Mouse (Mus musculus): Measurements from ENCODE around the gene Igf1. TPM values are rescaled to one million over a fixed set of nuclear protein-coding genes. Genes with fewer than 3 reads are reported as not detected.
A peak's percentile ranks its signal among the peaks of the same experiment; 100 is the strongest.

Gene Igf1
- total and polyA plus RNA-seq, 2 experiments from 2014 or later = 10.0 to 23.4 TPM

- 61% methylated on average over 10 of the region's 10 CpGs for WGBS
- ATAC-seq (ENCODE audit: insufficient read depth, low read depth) (no peak), DNase-seq (ENCODE audit: low spot score) (no peak)
- H3K4me1 ChIP-seq (ENCODE audit: control insufficient read depth, insufficient read depth) = no peaks in the 10 kb centered on the region
- no peak overlapping the region for H3K4me3 ChIP-seq (ENCODE audit: low read depth, low read length)
- H3K9me3 ChIP-seq (replicated peaks; ENCODE audit: control insufficient read depth, low read length) = no peaks in the 10 kb centered on the region
- TF ChIP-seq EP300 (IDR thresholded peaks at IDR 0.05; ENCODE audit: low read depth) (no peak), CTCF (IDR thresholded peaks at IDR 0.05; ENCODE audit: low read depth) (no peak)
- no peak overlapping the region for H3K9ac ChIP-seq (replicated peaks; ENCODE audit: low read depth, low read length)
- no peak overlapping the region for H3K27ac ChIP-seq (ENCODE audit: low read depth)
- no peak overlapping the region for H3K4me2 ChIP-seq (ENCODE audit: low read depth, low read length)
- H3K27me3 ChIP-seq (ENCODE audit: control insufficient read depth, insufficient read depth, low read length) = no peaks in the 10 kb centered on the region
- 0 out of 2 replicates have a peak, but pooled peaks cover 5% of the 10 kb centered on the region for H3K36me3 ChIP-seq (replicated peaks; ENCODE audit: control insufficient read depth, insufficient read depth, low read length)
These were observed 56.9 kb downstream of the Igf1 start for GRCm38 (mm10) chr10:87914932-87915331.

- TF ChIP-seq CTCF (IDR thresholded peaks at IDR 0.05; ENCODE audit: low read depth) (no peak), EP300 (IDR thresholded peaks at IDR 0.05; ENCODE audit: low read depth) (no peak)
- Histone ChIP-seq H3K36me3 (replicated peaks; ENCODE audit: control insufficient read depth, insufficient read depth, low read length) (0 out of 2 replicates have a peak, but pooled peaks cover 5% of the 10 kb centered on the region), H3K27me3 (ENCODE audit: control insufficient read depth, insufficient read depth, low read length) (no peaks in the 10 kb centered on the region), H3K27ac (ENCODE audit: low read depth) (no peak overlapping the region), H3K9me3 (replicated peaks; ENCODE audit: control insufficient read depth, low read length) (no peaks in the 10 kb centered on the region), H3K4me3 (ENCODE audit: low read depth, low read length) (no peak overlapping the region), H3K9ac (replicated peaks; ENCODE audit: low read depth, low read length) (no peak overlapping the region), H3K4me2 (ENCODE audit: low read depth, low read length) (no peak overlapping the region), H3K4me1 (ENCODE audit: control insufficient read depth, insufficient read depth) (no peaks in the 10 kb centered on the region)
- ATAC-seq (ENCODE audit: insufficient read depth, low read depth) = no peak
- 87% methylated on average over 3 of the region's 3 CpGs for WGBS
- no peak for DNase-seq (ENCODE audit: low spot score)
These were observed 57.7 kb downstream of the Igf1 start for GRCm38 (mm10) chr10:87915782-87916181.

GRCm38 (mm10) chr10:87922263-87922662, 64.2 kb downstream of the Igf1 start:
- TF ChIP-seq EP300 (IDR thresholded peaks at IDR 0.05; ENCODE audit: low read depth) = no peak
- H3K27ac ChIP-seq (ENCODE audit: low read depth) = no peak overlapping the region
- H3K4me2 ChIP-seq (ENCODE audit: low read depth, low read length) = no peak overlapping the region
- ATAC-seq (ENCODE audit: insufficient read depth, low read depth) = no peak
- no peaks in the 10 kb centered on the region for H3K36me3 ChIP-seq (replicated peaks; ENCODE audit: control insufficient read depth, insufficient read depth, low read length)
- H3K4me1 ChIP-seq (ENCODE audit: control insufficient read depth, insufficient read depth) = peaks cover 11% of the 10 kb centered on the region
- DNase-seq (ENCODE audit: low spot score) = no peak
- no peak overlapping the region for H3K4me3 ChIP-seq (ENCODE audit: low read depth, low read length)
- no peaks in the 10 kb centered on the region for H3K9me3 ChIP-seq (replicated peaks; ENCODE audit: control insufficient read depth, low read length)
- 87% methylated on average over 3 of the region's 3 CpGs for WGBS
- H3K27me3 ChIP-seq (ENCODE audit: control insufficient read depth, insufficient read depth, low read length) = no peaks in the 10 kb centered on the region
- H3K9ac ChIP-seq (replicated peaks; ENCODE audit: low read depth, low read length) = no peak overlapping the region

- H3K4me2 ChIP-seq (ENCODE audit: low read depth, low read length) = no peak overlapping the region
These were observed 68.5 kb downstream of the Igf1 start for GRCm38 (mm10) chr10:87926564-87926963.

GRCm38 (mm10) chr10:87927131-87927609, 69.1 kb downstream of the Igf1 start:
- peak overlapping the region; percentile 8; the same call in 1 of the 2 replicates for H3K4me3 ChIP-seq (ENCODE audit: low read depth, low read length)
- peaks cover 16% of the 10 kb centered on the region for H3K4me1 ChIP-seq (ENCODE audit: control insufficient read depth, insufficient read depth)
- 4% methylated on average over 6 of the region's 6 CpGs for WGBS
- no peaks in the 10 kb centered on the region for H3K9me3 ChIP-seq (replicated peaks; ENCODE audit: control insufficient read depth, low read length)
- H3K36me3 ChIP-seq (replicated peaks; ENCODE audit: control insufficient read depth, insufficient read depth, low read length) = peaks cover 6% of the 10 kb centered on the region
- peak overlapping the region; percentile 67 for H3K27ac ChIP-seq (ENCODE audit: low read depth)
- peak overlapping the region; percentile 15; the same call in 1 of the 2 replicates for H3K4me2 ChIP-seq (ENCODE audit: low read depth, low read length)
- DNase-seq (ENCODE audit: low spot score) (peak; percentile 91), ATAC-seq (ENCODE audit: insufficient read depth, low read depth) (peak; percentile 89)
- no peak for TF ChIP-seq CTCF (IDR thresholded peaks at IDR 0.05; ENCODE audit: low read depth)
- TF ChIP-seq EP300 (IDR thresholded peaks at IDR 0.05; ENCODE audit: low read depth) = no peak
- no peaks in the 10 kb centered on the region for H3K27me3 ChIP-seq (ENCODE audit: control insufficient read depth, insufficient read depth, low read length)
- H3K9ac ChIP-seq (replicated peaks; ENCODE audit: low read depth, low read length) = peak overlapping the region; percentile 41; the same call in 1 of the 2 replicates

More at GRCm38 (mm10) chr10:87926564-87926963, 68.5 kb downstream of the Igf1 start:
- ATAC-seq (ENCODE audit: insufficient read depth, low read depth) (no peak), DNase-seq (ENCODE audit: low spot score) (no peak)
- WGBS = 39% methylated on average over 8 of the region's 8 CpGs
- H3K4me1 ChIP-seq (ENCODE audit: control insufficient read depth, insufficient read depth) = peaks cover 16% of the 10 kb centered on the region
- H3K9me3 ChIP-seq (replicated peaks; ENCODE audit: control insufficient read depth, low read length) = no peaks in the 10 kb centered on the region
- no peak for TF ChIP-seq EP300 (IDR thresholded peaks at IDR 0.05; ENCODE audit: low read depth)
- TF ChIP-seq CTCF (IDR thresholded peaks at IDR 0.05; ENCODE audit: low read depth) = no peak
- H3K9ac ChIP-seq (replicated peaks; ENCODE audit: low read depth, low read length) = peak overlapping the region; percentile 41; the same call in 1 of the 2 replicates
- H3K36me3 ChIP-seq (replicated peaks; ENCODE audit: control insufficient read depth, insufficient read depth, low read length) = peaks cover under 1% of the 10 kb centered on the region
- H3K27ac ChIP-seq (ENCODE audit: low read depth) = peak overlapping the region; percentile 67
- H3K27me3 ChIP-seq (ENCODE audit: control insufficient read depth, insufficient read depth, low read length) = no peaks in the 10 kb centered on the region
- no peak overlapping the region for H3K4me3 ChIP-seq (ENCODE audit: low read depth, low read length)

GRCm38 (mm10) chr10:87948192-87948591, 90.1 kb downstream of the Igf1 start:
- TF ChIP-seq CTCF (IDR thresholded peaks at IDR 0.05; ENCODE audit: low read depth) (no peak), EP300 (IDR thresholded peaks at IDR 0.05; ENCODE audit: low read depth) (no peak)
- no peak overlapping the region for H3K4me3 ChIP-seq (ENCODE audit: low read depth, low read length)
- no peak overlapping the region for H3K27ac ChIP-seq (ENCODE audit: low read depth)
- no peak for ATAC-seq (ENCODE audit: insufficient read depth, low read depth)
- no peaks in the 10 kb centered on the region for H3K27me3 ChIP-seq (ENCODE audit: control insufficient read depth, insufficient read depth, low read length)
- H3K9ac ChIP-seq (replicated peaks; ENCODE audit: low read depth, low read length) = no peak overlapping the region
- no peak for DNase-seq (ENCODE audit: low spot score)
- no peaks in the 10 kb centered on the region for H3K4me1 ChIP-seq (ENCODE audit: control insufficient read depth, insufficient read depth)
- WGBS = 72% methylated on average over 4 of the region's 4 CpGs
- no peak overlapping the region for H3K4me2 ChIP-seq (ENCODE audit: low read depth, low read length)
- H3K9me3 ChIP-seq (replicated peaks; ENCODE audit: control insufficient read depth, low read length) = 0 out of 2 replicates have a peak, but pooled peaks cover 7% of the 10 kb centered on the region
- H3K36me3 ChIP-seq (replicated peaks; ENCODE audit: control insufficient read depth, insufficient read depth, low read length) = no peaks in the 10 kb centered on the region

All from heart, postnatal 0 days (tissue).